Mouse (Mus musculus) embryonic fibroblast, embryonic 13.5 days (primary cell): Measurements from ENCODE around the gene Fam189a2.

Experiments
- CTCF ChIP-seq: IDR thresholded peaks from 2 replicates; pipeline ENCODE4 v1.5.1; 2011; ENCODE audit warnings: mild to moderate bottlenecking, control low read depth, low read length, moderate library complexity, borderline replicate concordance; ENCODE audit not compliant: insufficient read depth
- POLR2A ChIP-seq: IDR thresholded peaks from 2 replicates; pipeline ENCODE4 v1.6.1; 2011; ENCODE audit warnings: low read depth, mild to moderate bottlenecking, control low read depth, low read length, moderate library complexity

GRCm38 (mm10) chr19:23995766-23996399 is 34.9 kb downstream of the Fam189a2 start:
- TF ChIP-seq CTCF: no peak
- TF ChIP-seq POLR2A: no peak
